Mouse (Mus musculus): ENCODE results near the gene Gga3.

GRCm38 (mm10) chr11:115635041-115635440 lies 31.2 kb upstream of the Gga3 start:
- TF ChIP-seq POLR2A (IDR thresholded peaks at IDR 0.05; ENCODE audit: extremely low read depth, insufficient read depth, low read length) (no peak), CTCF (IDR thresholded peaks at IDR 0.05; ENCODE audit: extremely low read depth, insufficient read depth, low read length) (no peak)
